Mouse (Mus musculus): ENCODE measurements at regions not wholly inside any gene's neighbourhood (a gene's known extent, or its start where the extent isn't known, plus 50 kb on each side); places are given as distances from the start of the nearest gene placed in this dataset.

DNA sequence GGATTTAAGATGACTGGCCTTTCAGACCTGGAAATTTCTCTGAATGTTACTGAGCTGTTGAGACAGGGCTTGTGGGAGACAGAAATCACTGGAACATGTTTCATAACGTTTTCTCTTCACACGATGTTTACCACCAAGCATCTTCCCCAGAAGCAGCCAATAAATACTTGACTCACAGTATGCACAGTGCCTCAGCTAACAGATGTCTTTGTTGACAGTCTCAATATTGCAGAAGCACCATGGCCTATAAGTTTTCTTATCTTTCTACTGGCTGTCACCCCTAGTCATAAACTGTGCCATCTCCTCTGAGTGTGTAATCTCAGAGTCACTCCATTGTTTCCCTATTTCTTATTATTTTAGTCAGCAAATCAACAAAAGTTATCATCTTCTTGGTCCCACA is 187.9 kb upstream of the Gm38303 start:
- no peak for DNase-seq

DNA sequence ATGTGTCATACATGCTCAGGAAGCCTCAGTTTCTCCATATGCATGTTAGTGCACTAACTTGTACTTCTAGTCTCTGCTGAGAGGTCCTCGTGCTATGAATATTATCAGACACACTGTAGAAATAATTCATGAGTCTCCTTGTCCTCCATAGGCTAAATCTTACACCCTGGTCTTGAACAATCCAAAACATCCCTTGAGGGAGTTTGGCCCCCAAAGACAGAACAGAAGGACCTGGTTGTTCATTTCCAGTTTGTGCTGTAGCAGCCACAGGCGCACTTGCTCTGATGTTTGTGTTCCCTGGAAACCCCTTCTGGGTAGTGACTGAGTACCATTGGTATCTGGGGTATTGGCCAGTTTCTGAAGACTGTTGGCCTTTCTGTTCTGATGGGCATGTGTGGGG is 176.7 kb upstream of the Gm38303 start:
- DNase-seq = no peak

DNA sequence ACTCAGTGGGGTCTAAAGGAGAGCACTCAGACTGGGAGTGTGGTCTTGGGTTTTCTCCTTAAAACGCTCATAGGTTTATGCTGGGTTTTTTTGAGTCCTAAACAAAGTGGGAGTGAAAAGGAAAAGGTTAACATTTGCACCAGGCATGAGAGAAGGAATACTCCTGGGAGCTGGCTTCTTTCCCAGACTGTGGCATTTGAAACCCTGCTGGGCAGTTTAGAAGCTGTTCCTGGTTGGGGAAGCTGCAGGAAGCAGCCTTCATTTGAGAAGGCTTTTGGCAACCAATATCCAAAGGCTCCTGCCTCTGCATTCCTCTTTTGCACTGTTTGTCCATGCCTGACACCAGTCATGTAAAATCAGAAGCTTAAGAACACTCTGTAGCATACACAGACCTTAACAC is 175.9 kb upstream of the Gm38303 start:
- DNase-seq = peak; percentile 9 to 14
